Mouse (Mus musculus): ENCODE measurements around the gene Rnf135. TPM values are rescaled to one million over a fixed set of nuclear protein-coding genes. Genes with fewer than 3 reads are reported as not detected.

Rnf135 gene
- polyA plus RNA-seq (2015; fragmentation: Nextera tagmentation; extraction: Ambion mirVana) = 3.7 and 5.3 TPM in 2 replicates

GRCm38 (mm10) chr11:80183705-80184255, at the start of gene Rnf135:
Rnf135 (plus strand) TSS chr11:80183851.

DNA sequence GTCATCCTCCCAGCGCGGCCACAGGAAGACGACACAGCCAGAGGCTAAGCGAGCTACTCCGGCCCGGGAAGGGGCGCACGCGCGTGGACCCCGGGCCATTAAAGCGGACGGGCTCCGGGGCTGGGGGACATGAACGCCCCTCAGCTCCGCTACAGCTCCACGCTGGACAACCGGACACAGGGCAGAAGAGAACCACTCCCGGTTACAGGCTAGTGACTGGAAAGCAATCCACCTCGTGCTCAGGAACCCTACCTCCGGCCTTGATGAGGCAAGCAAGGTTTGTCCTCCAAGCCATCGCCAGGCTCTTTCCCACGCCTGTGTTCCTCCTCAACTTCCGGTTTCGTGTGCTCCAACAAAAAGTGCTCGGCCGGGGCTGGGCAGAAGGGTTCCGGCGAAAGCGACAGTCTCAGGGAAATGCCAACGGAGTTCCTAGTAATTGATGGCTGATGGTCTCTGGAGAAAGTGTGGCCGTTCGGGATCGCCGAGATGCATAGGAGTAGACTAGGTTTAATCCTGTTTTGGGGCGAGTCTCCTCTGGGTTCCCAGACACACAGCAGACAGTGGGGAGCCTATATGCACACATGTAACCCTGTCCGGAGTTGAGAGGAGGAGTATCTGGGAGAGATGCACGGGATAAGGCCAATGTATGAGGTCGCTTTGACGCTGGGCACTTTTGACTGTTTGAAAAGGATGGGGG, 41.7 kb upstream of the Rnf135 start, which contains the start of gene Tefm:
Tefm (minus strand) TSS at position 351 of the 697 bp plus-strand sequence.

DNA sequence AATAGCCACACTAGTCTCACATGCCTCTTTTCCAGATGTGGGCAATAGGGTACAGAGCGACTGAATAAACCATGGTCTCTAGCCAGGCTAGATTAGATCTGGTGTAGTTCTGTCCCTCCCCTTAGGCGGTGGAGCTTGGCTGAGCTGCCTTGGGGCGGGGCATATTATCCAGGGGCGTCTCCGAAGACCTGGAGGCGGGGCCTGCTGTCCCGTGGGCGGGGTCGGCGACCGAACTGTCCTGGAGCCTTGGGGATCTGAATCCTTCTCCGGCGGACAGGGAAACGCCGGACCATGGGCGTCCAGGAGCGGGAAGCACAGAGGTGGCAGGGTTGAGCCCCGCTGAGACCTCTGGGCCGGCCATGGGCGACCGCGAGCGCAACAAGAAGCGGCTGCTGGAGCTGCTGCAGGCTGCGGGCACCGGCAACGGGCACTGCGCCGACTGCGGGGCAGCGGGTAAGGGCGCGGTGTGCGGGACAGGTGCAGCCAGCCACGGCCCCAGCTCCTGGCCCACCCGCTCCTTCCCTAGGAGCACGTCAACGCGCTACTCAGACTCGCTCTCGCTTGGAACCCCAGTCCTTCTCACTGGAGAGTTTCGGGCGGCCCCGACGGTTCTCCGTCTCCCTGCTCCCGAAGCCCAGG, 29.7 kb upstream of the Rnf135 start, which contains the start of gene Adap2:
Adap2 (plus strand) TSS at position 249 of the 639 bp plus-strand sequence.

GRCm38 (mm10) chr11:80208860-80209800, 25.5 kb downstream of the Rnf135 start, which contains the start of gene Rhot1:
Rhot1 (plus strand) TSS chr11:80209019.

Other genes with a start within 250 kb of the Rnf135 start
- gene Utp6, start 221.5 kb upstream of the Rnf135 start, polyA plus RNA-seq (2015; fragmentation: Nextera tagmentation; extraction: Ambion mirVana) = 27.1 and 29.9 TPM in 2 replicates
- 9.7 and 10.6 TPM in 2 replicates for gene Suz12, start 190.7 kb upstream of the Rnf135 start, polyA plus RNA-seq (2015; fragmentation: Nextera tagmentation; extraction: Ambion mirVana)
- gene Crlf3, start 102.9 kb upstream of the Rnf135 start, polyA plus RNA-seq (2015; fragmentation: Nextera tagmentation; extraction: Ambion mirVana) = 12.7 and 15.5 TPM in 2 replicates
- gene Atad5, start 94.5 kb upstream of the Rnf135 start, polyA plus RNA-seq (2015; fragmentation: Nextera tagmentation; extraction: Ambion mirVana) = 3.3 and 3.8 TPM in 2 replicates
- gene Tefm, start 41.7 kb upstream of the Rnf135 start, polyA plus RNA-seq (2015; fragmentation: Nextera tagmentation; extraction: Ambion mirVana) = 20.3 and 24.4 TPM in 2 replicates
- gene Adap2, start 29.7 kb upstream of the Rnf135 start, polyA plus RNA-seq (2015; fragmentation: Nextera tagmentation; extraction: Ambion mirVana) = 4.7 and 5.0 TPM in 2 replicates
- gene Rhot1, start 25.2 kb downstream of the Rnf135 start, polyA plus RNA-seq (2015; fragmentation: Nextera tagmentation; extraction: Ambion mirVana) = 59.0 and 64.0 TPM in 2 replicates
- 5.1 and 5.7 TPM in 2 replicates for gene Rhbdl3, start 117.1 kb downstream of the Rnf135 start, polyA plus RNA-seq (2015; fragmentation: Nextera tagmentation; extraction: Ambion mirVana)
- gene 5730455P16Rik, start 194.2 kb downstream of the Rnf135 start, polyA plus RNA-seq (2015; fragmentation: Nextera tagmentation; extraction: Ambion mirVana) = 42.0 and 42.7 TPM in 2 replicates
- 128 and 129 TPM in 2 replicates for gene Zfp207, start 199.4 kb downstream of the Rnf135 start, polyA plus RNA-seq (2015; fragmentation: Nextera tagmentation; extraction: Ambion mirVana)
- gene Psmd11, start 244.8 kb downstream of the Rnf135 start, polyA plus RNA-seq (2015; fragmentation: Nextera tagmentation; extraction: Ambion mirVana) = 237 and 241 TPM in 2 replicates

Data from neural tube, postnatal 0 days (tissue).